Mouse (Mus musculus) embryonic facial prominence, embryonic 11.5 days (tissue): ENCODE results near the gene Mad2l1bp. TPM values are rescaled to one million over a fixed set of nuclear protein-coding genes. Genes with fewer than 3 reads are reported as not detected.

ENCODE experiments used
- ATAC-seq: fragments of 200-750 bp; cut with Nextera tagmentation; replicated peaks from 2 replicates; pipeline ENCODE4 v1.8.0; 2017; ENCODE audit warnings: low read depth; ENCODE audit not compliant: insufficient number of reproducible peaks, low FRiP score, low TSS enrichment
- DNase-seq: peaks from one replicate; pipeline ENCODE4 v3.0.0-alpha.2; 2015; ENCODE audit warnings: low spot score
- H3K27ac ChIP-seq: fragments of 300-500 bp; sonication (generic); replicated peaks from 2 replicates; pipeline ENCODE4 v1.5.1; 2014; ENCODE audit warnings: mild to moderate bottlenecking, low read depth, low read length, control low read depth
- H3K27me3 ChIP-seq: fragments of 300-500 bp; sonication (generic); 2 replicates; pipeline ENCODE4 v1.6.1; 2014; ENCODE audit warnings: mild to moderate bottlenecking, low read length, moderate library complexity, mixed read lengths; ENCODE audit not compliant: control insufficient read depth, insufficient read depth
- H3K36me3 ChIP-seq: fragments of 300-500 bp; sonication (generic); replicated peaks from 2 replicates; pipeline ENCODE4 v1.6.1; 2014; ENCODE audit warnings: low read depth, mild to moderate bottlenecking, low read length, moderate library complexity, mixed read lengths; ENCODE audit not compliant: control insufficient read depth, insufficient read depth
- H3K4me1 ChIP-seq: fragments of 300-500 bp; sonication (generic); 2 replicates; pipeline ENCODE4 v1.6.1; 2014; ENCODE audit warnings: low read length, mixed read lengths; ENCODE audit not compliant: control insufficient read depth, insufficient read depth
- H3K4me2 ChIP-seq: fragments of 300-500 bp; sonication (generic); 2 replicates; pipeline ENCODE4 v1.6.1; 2014; ENCODE audit warnings: low read depth, mild to moderate bottlenecking, control low read depth, low read length, moderate library complexity
- H3K4me3 ChIP-seq: fragments of 300-500 bp; sonication (generic); 2 replicates; pipeline ENCODE4 v1.5.1; 2014; ENCODE audit warnings: low read depth, low read length, control low read depth
- H3K9ac ChIP-seq: fragments of 300-500 bp; sonication (generic); replicated peaks from 2 replicates; pipeline ENCODE4 v1.6.1; 2014; ENCODE audit warnings: mild to moderate bottlenecking, control low read depth, low read length
- H3K9me3 ChIP-seq: fragments of 300-500 bp; sonication (generic); replicated peaks from 2 replicates; pipeline ENCODE4 v1.6.1; 2016; ENCODE audit warnings: mild to moderate bottlenecking, low read length, inconsistent platforms, mixed read lengths; ENCODE audit not compliant: control insufficient read depth
- whole genome bisulfite sequencing: fragments of 180-500 bp; shearing (Covaris S2); extraction: QIAGEN DNeasy Blood & Tissue Kit; methylation state at CpG from one replicate; pipeline ENCODE4 v1.1.7; 2014; 5-methylcytosine and 5-hydroxymethylcytosine counted together
- polyA plus RNA-seq: library from polyadenylated mRNA; unstranded; fragments of >200 nt; fragmentation: Nextera tagmentation; extraction: Ambion mirVana; gene quantifications from 2 replicates; pipeline ENCODE4 v1.2.1, GENCODE M21; 2014

Gene Mad2l1bp
- polyA plus RNA-seq, 1 experiment from 2014 or later, result 37.1 TPM

DNA sequence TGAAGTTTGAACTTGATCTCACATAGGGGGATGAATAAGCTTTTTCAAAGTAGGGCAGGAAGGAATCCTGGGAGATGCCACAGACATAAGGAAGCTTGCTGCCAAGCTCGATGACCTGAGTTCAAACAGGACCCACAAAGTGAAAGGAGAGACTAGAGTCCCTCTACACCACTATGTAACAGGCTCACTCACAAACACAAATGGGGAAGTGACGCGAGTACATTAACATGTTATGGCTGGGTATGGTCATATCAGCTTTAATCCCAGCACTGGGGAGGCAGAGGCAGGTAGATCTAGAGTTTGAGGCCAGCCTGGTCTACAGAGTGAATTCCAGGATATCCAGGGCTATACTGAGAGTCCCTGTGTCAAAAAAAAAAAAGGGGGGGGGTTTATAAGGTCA lies 983 bp upstream of the Mad2l1bp start:
- no peak overlapping the region for H3K27ac ChIP-seq
- no peaks in the 10 kb centered on the region for H3K4me1 ChIP-seq
- DNase-seq (no peak), ATAC-seq (no peak)
- H3K9me3 ChIP-seq, result no peaks in the 10 kb centered on the region
- 92% methylated on average over 3 of the region's 3 CpGs for WGBS
- no peaks in the 10 kb centered on the region for H3K27me3 ChIP-seq
- no peak overlapping the region for H3K4me3 ChIP-seq
- no peaks in the 10 kb centered on the region for H3K36me3 ChIP-seq
- no peak overlapping the region for H3K9ac ChIP-seq
- no peak overlapping the region for H3K4me2 ChIP-seq

DNA sequence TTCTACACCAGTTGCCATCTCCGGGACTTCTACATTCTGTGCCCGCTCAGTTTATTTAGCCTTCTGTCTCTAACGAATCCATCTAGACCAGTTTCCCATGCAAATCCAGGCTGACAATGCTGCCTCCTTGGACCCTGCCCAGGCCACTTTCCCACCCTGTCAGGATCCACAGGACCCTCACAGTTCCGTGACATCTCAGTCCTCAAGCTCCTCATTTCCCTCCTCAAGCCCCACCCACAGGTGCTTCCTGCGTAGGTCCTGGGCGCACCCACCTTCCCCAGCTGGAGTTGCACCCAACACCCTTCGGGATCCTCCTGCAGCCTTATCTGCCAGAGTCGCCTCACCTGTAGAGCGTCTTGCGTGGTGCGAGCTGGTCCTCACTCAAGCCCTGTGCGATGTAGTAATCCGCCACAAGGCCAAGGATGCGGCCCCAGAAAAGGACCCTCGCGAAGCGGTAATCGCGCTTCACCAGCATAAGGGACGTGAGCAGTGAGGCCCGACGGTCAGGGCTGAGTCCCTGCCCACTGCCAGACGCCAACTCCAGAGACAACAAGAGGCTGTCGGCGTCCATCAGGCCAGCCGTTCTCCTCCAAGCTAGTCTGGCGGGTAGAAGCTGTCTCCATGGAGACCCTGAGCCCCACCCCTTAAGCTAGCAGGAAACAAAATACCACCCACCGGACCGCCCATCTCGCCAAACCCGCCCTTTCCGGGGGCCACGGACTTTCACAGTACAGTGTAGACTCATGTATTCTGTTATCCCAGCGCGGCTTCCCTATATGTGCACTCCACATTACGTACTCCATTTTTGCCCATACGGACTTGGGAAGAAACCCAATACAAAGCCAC lies 9.6 kb downstream of the Mad2l1bp start, which contains the start of gene Rsph9:
Gene Rsph9, minus strand, starts transcription at position 639 of the 846 bp plus-strand sequence.
- 6% methylated on average over 37 of the region's 37 CpGs for WGBS
- H3K27ac ChIP-seq, result no peak within 1 kb of the TSS; the same call in 1 of the 2 replicates
- peak; percentile 89 for DNase-seq

DNA sequence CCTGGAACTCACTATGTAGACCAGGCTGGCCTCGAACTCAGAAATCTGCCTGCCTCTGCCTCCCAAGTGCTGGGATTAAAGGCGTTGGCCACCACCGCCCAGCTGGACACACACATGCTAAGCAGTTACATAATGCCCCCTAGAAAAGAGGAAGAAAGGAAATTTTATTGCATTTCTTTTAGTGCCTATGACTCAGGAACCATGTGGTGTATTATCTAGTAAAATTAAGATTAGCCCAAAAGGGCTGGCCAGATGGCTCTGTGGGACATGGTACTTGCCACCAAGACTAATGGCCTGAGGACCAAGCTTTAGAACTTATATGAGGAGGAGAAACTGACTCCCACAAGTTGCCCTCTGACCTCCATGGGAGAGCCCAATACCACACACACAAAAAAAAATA lies 13.5 kb downstream of the Mad2l1bp start:
- H3K27me3 ChIP-seq, result no peaks in the 10 kb centered on the region

More for the DNA sequence above, 9.6 kb downstream of the Mad2l1bp start, which contains the start of gene Rsph9:
- Histone ChIP-seq H3K4me3 (peak within 1 kb of the TSS; percentile 45), H3K27me3 (no peaks in the 10 kb centered on the region), H3K36me3 (no peaks in the 10 kb centered on the region; the same call in none of the 2 replicates), H3K9ac (peak within 1 kb of the TSS; percentile 46), H3K9me3 (no peaks in the 10 kb centered on the region), H3K4me1 (peaks cover 2% of the 10 kb centered on the region; the same call in 1 of the 2 replicates), H3K4me2 (peak within 1 kb of the TSS; percentile 81)
- peak; percentile 95 for ATAC-seq

GRCm38 (mm10) chr17:46138563-46139236 lies 14.7 kb downstream of the Mad2l1bp start:
- H3K9ac ChIP-seq, result no peak overlapping the region
- H3K4me3 ChIP-seq, result no peak overlapping the region
- H3K27me3 ChIP-seq, result no peaks in the 10 kb centered on the region
- H3K4me2 ChIP-seq, result no peak overlapping the region
- no peak overlapping the region for H3K27ac ChIP-seq
- DNase-seq, result no peak
- no peak for ATAC-seq
- 83% methylated on average over 8 of the region's 8 CpGs for WGBS
- H3K36me3 ChIP-seq, result no peaks in the 10 kb centered on the region
- no peaks in the 10 kb centered on the region for H3K9me3 ChIP-seq
- 0 out of 2 replicates have a peak, but pooled peaks cover 2% of the 10 kb centered on the region for H3K4me1 ChIP-seq

More for the DNA sequence above, 13.5 kb downstream of the Mad2l1bp start:
- peaks cover 2% of the 10 kb centered on the region; the same call in 1 of the 2 replicates for H3K4me1 ChIP-seq
- ATAC-seq (no peak), DNase-seq (no peak)
- no peak overlapping the region for H3K4me2 ChIP-seq
- no peaks in the 10 kb centered on the region for H3K36me3 ChIP-seq
- no peak overlapping the region for H3K27ac ChIP-seq
- H3K9me3 ChIP-seq, result no peaks in the 10 kb centered on the region
- H3K9ac ChIP-seq, result no peak overlapping the region
- no peak overlapping the region for H3K4me3 ChIP-seq
- 83% methylated on average over 3 of the region's 3 CpGs for WGBS

GRCm38 (mm10) chr17:46132862-46133261 lies 20.5 kb downstream of the Mad2l1bp start:
- Histone ChIP-seq H3K4me1 (no peaks in the 10 kb centered on the region), H3K4me3 (no peak overlapping the region), H3K27ac (no peak overlapping the region), H3K4me2 (no peak overlapping the region), H3K9me3 (no peaks in the 10 kb centered on the region), H3K9ac (no peak overlapping the region), H3K27me3 (no peaks in the 10 kb centered on the region), H3K36me3 (peaks cover 5% of the 10 kb centered on the region)
- no peak for DNase-seq
- WGBS, result 81% methylated on average over 8 of the region's 8 CpGs
- ATAC-seq, result no peak

DNA sequence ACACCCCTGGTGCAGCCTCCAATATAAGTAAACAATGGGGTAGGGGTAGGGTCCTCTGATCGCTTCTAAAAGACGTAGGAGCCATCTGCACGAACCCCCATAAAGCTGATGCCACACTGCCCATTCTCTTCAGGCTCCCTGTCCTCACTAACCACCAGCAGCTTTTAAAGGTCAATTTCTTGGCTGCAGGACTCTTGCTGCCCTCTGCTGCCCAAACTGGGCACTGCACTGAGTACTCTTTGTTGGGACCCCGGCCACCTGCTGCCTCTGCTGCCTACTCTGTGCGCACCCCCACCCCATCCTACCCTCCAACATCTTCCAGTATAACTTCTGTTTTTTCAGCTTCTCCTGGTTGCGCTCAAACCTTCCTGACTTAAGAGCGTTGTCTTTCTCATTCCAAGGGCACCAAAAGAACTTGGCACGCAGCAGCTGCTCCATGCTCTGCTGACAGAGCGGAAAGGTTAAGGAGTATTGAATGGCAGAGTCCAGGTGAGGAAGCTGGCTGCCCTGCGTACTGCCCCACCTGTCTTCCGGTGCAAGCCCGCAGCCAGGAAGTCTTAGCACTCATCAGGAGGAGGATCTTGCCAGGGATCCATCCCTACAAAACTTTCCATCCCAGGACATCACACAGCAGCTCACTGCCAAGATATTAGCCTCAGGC lies 21.2 kb downstream of the Mad2l1bp start:
- H3K9me3 ChIP-seq, result no peaks in the 10 kb centered on the region
- H3K4me3 ChIP-seq, result no peak overlapping the region
- H3K4me2 ChIP-seq, result no peak overlapping the region
- no peak overlapping the region for H3K9ac ChIP-seq
- WGBS, result 14% methylated on average over 12 of the region's 12 CpGs
- H3K27me3 ChIP-seq, result no peaks in the 10 kb centered on the region
- ATAC-seq, result no peak
- H3K27ac ChIP-seq, result no peak overlapping the region
- DNase-seq, result peak; percentile 89
- H3K36me3 ChIP-seq, result peaks cover 5% of the 10 kb centered on the region
- H3K4me1 ChIP-seq, result no peaks in the 10 kb centered on the region

DNA sequence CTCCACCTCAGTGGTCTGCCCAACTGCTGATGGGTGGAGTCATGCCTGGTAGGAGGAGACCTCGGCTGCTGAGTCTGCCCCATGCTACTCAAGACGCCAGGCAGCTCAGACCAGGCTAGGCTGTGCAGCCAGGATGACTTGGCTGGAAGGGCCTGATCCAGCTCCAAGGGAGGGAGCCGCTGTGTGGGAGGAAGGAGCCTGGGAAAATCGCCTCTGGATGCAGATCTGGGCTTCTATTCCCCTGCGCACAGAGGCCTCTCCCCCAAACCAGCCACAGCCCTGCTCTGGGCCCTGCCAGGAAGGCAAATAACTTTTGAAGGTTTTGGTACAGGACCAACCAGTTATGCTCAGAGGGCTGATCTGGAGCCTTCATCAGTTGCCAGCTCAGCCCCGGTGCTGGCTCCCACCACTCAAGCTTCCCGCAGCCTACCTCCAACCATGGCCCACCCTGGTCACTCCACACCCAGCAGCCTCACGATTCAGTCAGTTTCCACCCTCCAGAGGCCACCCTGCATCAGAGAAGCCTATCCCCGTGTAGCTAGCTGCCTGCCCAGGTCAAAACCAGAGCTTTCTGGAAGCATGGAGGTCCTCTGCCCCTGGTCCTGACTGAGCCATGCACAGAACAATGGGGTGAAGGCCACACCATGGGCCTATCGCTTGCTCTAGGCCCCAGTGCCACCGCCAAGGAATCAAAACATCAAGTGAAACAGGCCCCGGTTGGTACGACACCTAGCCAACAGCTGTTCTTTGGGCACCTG lies 23.4 kb downstream of the Mad2l1bp start:
- 82% methylated on average over 13 of the region's 13 CpGs for WGBS
- Histone ChIP-seq H3K4me1 (no peaks in the 10 kb centered on the region), H3K4me2 (no peak overlapping the region), H3K4me3 (no peak overlapping the region), H3K27ac (no peak overlapping the region), H3K9ac (no peak overlapping the region), H3K27me3 (no peaks in the 10 kb centered on the region), H3K36me3 (peaks cover 5% of the 10 kb centered on the region), H3K9me3 (no peaks in the 10 kb centered on the region)
- ATAC-seq (no peak), DNase-seq (no peak)
